Mouse (Mus musculus): Measurements from ENCODE around the gene Kif1bp.

Kif1bp gene

GRCm38 (mm10) chr10:62557736-62558135, 20.5 kb downstream of the Kif1bp start:
- in situ Hi-C loops (cut with MboI; ENCODE audit: low sequenced_read_pairs): no loop called here

DNA sequence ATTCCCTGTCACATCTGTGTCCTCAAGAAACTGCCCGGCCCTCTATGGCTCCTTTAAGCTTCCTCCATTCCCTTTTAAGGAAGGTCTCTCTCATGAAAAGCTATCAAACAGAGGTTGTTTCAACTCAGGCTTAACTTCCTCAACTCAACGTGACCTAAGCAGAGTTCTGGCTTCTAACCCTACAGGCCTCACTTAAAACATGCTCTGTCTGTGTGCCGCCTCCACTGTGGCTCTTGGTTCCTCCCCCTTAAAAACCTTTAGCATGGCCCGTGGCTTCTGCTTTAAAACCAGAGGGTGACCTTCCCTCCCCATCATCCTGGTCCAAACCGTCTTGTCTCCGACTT, 21.7 kb downstream of the Kif1bp start:
- in situ Hi-C loops (cut with MboI; ENCODE audit: low sequenced_read_pairs): no loop called here

DNA sequence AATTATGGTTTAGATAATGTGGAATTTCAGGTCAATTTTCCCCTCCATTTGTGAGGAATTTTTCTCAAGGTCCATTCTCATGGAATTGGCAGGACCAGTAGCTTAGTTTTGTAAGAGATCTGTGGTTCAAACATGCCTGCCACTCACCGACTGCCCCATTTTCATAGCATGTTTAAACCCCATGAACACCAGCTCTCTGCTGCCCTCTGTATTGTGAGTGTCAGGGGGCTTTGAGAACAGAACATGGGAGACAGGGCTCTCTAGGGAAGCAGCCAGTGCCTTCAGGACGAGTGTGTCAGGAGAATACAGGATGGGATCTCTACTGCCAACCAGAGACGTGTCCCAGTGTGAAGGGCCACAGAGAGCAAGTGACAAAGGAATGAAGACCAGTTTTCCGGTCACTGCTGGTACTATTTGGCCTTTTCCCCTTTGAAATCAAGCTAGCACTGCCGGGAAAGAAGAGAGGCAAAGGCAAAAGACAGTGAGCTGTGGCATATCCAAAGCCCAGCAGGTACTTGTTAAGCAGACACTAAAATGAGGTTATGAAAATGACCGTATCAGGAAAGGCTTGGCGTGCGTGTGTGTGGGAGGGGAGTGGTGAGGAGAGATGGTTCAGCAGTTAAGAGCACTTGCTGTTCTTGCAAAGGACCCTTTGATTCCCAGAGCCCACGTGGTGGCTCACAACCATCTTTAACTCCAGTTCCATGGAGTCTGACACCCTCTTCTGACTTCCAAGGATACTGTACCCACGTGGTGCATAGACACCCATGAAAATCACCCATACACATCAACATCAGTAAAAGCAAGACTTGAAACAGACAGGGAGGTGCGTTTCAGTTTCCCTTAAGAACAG, 22.3 kb downstream of the Kif1bp start:
- in situ Hi-C loops (cut with MboI; ENCODE audit: low sequenced_read_pairs): no loop called here

DNA sequence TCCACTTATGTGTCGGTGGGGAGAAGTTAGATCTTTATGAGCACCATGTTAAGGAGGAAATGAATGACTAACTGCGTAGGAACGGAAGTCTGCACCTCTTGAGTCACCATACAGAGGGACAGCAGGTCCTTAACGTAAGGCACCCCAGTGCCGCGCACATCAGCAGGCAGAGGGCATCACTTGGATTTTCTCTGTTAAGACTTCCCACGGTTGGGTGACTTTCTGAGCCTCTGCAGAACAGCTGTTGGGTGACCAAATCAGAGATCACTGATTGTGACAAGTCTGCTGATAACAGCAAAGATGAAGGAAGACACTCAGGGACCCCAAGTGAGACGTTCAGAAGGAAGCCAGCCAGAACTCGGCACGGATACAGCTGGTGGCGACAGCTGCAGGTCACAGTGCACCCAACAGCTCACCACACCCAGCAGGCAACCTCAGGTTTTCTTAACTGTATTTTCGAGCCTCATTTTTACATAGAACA, 24.6 kb downstream of the Kif1bp start:
- in situ Hi-C loops (cut with MboI; ENCODE audit: low sequenced_read_pairs): no loop called here

- in situ Hi-C loops (cut with MboI; ENCODE audit: low sequenced_read_pairs): no loop called here
These were observed 27.4 kb downstream of the Kif1bp start for GRCm38 (mm10) chr10:62550787-62551300.

DNA sequence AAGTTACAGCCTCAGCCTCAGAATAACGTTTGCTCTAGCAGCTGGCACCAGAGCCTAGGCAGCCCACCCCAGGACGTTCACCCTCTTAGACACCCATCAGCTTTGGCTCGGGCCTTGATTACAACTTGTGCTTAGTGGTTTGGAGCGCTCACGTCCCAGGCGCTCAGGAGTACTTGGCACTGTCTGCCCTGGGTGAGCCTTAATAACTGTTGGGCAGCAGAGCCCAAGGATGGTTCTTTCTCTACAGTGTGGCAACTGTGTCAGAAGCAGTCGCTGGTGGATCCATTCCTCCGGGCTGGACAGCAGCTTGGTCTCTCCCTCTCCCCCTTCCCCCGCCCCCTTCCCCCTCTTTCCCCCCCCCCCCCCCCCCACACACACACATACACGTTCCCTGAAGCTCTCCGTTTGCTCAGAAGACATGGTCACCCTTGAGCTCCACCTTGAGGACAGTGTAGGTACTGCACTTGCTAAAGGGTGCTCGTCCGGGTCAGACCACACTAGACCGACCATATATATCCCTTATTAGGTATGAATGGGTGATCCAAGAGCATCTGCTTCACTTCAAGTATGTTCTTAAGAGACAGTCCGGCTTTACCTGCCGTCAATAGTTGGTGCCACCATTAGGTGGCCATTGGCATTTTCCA, 28.6 kb downstream of the Kif1bp start:
- in situ Hi-C loops (cut with MboI; ENCODE audit: low sequenced_read_pairs): loop anchor here (5.0 kb wide), 1 partner anchor 47 kb away; no protein-coding TSS in a partner anchor

- in situ Hi-C loops (cut with MboI; ENCODE audit: low sequenced_read_pairs): loop anchor here (5.0 kb wide), 1 partner anchor 44 kb away; no protein-coding TSS in a partner anchor
These were observed 31.8 kb downstream of the Kif1bp start for GRCm38 (mm10) chr10:62546441-62546840.

DNA sequence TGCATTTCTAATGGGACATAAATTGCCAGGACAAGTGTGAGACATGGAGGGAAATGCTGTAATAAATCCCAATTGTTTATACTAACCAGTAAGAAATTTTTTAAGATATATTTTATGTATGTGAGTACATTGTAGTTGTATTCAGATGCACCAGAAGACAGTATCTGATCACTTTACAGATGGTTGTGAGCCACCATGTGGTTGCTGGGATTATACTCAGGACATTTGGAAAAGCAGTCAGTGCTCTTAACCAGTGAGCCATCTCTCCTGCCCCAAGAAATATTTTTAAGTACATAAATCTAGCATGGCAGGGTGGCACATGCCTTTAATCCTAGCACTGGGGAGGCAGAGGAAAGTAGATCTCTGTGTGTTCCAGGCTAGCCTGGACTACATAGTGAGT, 32.5 kb downstream of the Kif1bp start:
- in situ Hi-C loops (cut with MboI; ENCODE audit: low sequenced_read_pairs): loop anchor here (5.0 kb wide), 1 partner anchor 43 kb away; no protein-coding TSS in a partner anchor

DNA sequence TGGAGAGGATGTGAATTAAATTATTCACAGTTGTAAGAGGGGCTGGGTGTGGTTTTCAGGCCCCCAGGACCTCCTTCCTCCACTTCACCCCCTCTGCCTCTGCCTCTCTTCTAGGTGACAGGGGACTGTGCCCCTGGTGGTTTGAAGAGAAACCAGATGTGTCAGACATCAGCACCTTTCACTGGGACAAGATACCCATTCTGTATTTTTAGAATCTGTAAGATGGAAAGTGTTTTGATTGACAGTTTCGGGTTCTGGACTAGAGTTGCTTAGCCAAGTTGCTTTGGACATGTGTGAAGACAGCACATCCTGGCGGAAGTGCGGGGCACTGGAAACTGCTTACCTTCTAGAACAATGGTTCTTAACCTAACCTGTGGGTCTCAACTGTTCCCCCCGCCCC, 33.9 kb downstream of the Kif1bp start:
- in situ Hi-C loops (cut with MboI; ENCODE audit: low sequenced_read_pairs): no loop called here

- in situ Hi-C loops (cut with MboI; ENCODE audit: low sequenced_read_pairs): no loop called here
These were observed 34.9 kb downstream of the Kif1bp start for GRCm38 (mm10) chr10:62543399-62543808.

DNA sequence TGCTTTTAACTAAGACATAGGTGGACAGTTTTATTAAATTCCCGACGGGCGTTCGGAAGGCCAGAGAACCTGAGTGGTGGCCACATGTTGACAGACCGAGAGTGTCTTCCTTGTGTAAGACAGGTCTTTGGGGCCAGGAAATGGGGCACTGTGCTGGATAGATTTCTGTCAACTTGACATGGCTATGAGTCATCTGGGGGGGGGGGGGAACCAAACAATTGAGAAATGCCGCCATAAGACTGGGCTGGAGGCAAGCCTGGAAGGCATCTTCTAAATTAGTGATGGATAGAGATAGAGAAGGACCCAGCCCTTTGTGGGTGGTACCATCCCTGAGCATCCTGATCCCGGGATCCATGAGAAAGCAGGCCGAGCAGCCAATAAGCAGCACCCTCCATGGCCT, 35.3 kb downstream of the Kif1bp start:
- in situ Hi-C loops (cut with MboI; ENCODE audit: low sequenced_read_pairs): no loop called here

GRCm38 (mm10) chr10:62542507-62542906, 35.8 kb downstream of the Kif1bp start:
- in situ Hi-C loops (cut with MboI; ENCODE audit: low sequenced_read_pairs): no loop called here

DNA sequence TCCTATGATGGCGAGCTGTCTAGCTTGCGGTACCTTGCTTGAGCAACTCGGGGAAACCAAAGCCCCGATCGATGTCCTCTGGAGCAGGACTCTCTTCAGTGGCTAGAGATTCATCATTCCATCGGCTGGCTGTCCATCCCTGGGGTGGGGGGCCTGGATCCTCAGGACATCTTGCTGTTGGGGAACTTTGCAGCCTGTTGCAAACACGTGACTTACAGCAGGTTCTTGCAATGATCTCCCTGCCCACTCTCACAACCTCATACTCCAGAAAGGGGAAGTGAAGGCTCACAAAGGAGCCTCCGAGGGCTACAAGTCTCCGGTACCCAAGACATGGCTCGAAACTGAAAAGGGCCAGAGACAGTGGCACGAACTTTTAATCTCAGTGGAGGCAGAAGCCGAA, 36.8 kb downstream of the Kif1bp start:
- in situ Hi-C loops (cut with MboI; ENCODE audit: low sequenced_read_pairs): no loop called here

- in situ Hi-C loops (cut with MboI; ENCODE audit: low sequenced_read_pairs): no loop called here
These were observed 37.5 kb downstream of the Kif1bp start for GRCm38 (mm10) chr10:62540800-62541199.

DNA sequence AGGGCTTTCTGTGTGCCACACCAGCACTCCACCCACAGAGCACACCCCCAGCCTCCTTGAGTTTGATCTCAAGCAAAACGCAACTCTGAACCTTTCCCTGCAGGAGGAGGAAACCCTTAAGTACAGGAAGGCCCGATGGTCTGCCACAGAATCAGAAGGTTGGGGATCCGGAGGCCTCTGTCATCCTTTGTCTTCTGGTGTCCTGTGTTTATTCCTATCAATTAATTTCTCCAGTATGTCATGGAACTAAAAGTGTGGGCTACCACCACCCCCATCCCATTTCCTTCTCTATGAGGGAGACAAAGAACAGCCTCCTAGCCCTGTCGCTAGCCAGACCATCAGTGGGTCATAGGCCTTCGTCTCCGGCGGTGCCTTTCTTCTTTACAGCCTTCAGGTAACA, 43.7 kb downstream of the Kif1bp start:
- in situ Hi-C loops (cut with MboI; ENCODE audit: low sequenced_read_pairs): no loop called here

GRCm38 (mm10) chr10:62532832-62533231, 45.4 kb downstream of the Kif1bp start:
- in situ Hi-C loops (cut with MboI; ENCODE audit: low sequenced_read_pairs): no loop called here

GRCm38 (mm10) chr10:62530183-62530582, 48.1 kb downstream of the Kif1bp start:
- in situ Hi-C loops (cut with MboI; ENCODE audit: low sequenced_read_pairs): no loop called here

GRCm38 (mm10) chr10:62527351-62527750, 50.9 kb downstream of the Kif1bp start, which contains the start of gene Srgn:
Srgn (minus strand) TSS chr10:62527451.
- in situ Hi-C loops (cut with MboI; ENCODE audit: low sequenced_read_pairs): no loop called here

DNA sequence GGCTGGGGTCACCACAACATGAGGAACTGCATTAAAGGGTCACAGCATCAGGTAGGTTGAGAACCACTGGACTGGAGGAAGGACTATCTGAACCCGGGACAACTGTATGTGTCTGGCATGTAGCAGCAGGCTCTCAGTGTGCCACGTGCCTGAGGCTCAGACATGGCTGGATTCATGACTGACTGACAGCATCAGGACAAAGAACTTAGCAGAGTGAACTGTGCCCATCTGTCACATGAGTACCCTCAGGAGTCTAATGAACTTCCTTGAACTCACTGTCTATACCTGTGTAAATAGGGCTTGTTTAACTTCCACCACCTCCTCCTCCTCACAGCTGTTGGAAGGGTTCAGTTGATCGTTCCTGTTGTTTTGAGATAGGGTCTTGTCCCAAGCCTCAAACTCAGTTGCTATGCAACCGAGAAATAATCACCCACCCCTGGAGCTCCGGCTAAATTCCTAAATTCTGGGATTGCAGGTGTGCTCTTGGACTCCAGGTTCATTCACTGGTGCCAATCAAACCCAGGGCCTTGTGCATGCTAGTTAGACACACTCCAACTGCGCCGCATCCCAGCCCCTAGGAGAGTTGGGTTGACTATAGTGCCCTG, 55.8 kb downstream of the Kif1bp start:
- in situ Hi-C loops (cut with MboI; ENCODE audit: low sequenced_read_pairs): no loop called here

GRCm38 (mm10) chr10:62521763-62522162, 56.5 kb downstream of the Kif1bp start:
- in situ Hi-C loops (cut with MboI; ENCODE audit: low sequenced_read_pairs): no loop called here

- in situ Hi-C loops (cut with MboI; ENCODE audit: low sequenced_read_pairs): no loop called here
These were observed 57.3 kb downstream of the Kif1bp start for GRCm38 (mm10) chr10:62520911-62521310.

Data from CH12F3 (cell line).